Mouse (Mus musculus): Measurements from ENCODE around the gene Trim71. TPM values are rescaled to one million over a fixed set of nuclear protein-coding genes. Genes with fewer than 3 reads are reported as not detected.

The Trim71 gene
- polyA plus RNA-seq, 1 experiment from 2014 or later: 0.46 TPM

DNA sequence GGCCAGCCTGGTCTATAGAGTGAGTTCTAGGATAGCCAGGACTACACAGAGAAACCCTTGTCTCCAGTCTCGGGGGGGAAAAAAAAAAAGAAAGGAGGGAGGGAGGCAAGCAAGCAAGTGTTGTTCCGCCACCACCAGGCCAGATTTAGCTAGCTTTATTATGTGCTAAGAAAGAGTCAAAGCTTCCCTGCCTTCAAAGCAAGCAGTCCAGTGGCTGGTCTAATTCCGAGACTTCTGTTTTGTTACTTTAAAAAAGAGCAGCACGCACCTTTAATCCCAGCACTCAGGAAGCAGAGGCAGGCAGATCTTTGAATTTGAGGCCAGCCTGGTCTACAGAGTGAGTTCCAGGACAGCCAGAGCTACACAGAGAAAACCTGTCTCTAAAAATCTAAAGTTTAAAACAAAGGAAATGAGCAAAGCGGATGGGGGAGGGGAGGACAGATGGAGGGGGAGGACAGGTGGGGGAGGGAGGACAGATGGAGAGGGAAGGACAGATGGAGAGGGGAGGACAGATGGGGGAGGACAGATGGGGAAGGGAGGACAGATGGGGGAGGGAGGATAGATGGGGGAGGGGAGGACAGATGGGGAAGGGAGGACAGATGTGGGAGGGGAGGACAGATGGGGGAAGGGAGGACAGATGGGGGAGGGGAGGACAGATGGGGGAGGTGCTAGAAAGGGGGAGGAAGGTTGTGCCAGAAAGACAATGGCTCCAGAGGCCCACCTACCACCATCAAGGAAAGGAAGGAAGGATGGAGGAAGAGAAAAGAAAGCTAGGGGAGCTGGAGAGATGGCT, 4.7 kb upstream of the Trim71 start:
- Histone ChIP-seq H3K9me3 (replicated peaks; ENCODE audit: low read length) (no peaks in the 10 kb centered on the region), H3K36me3 (ENCODE audit: insufficient read depth, low read length) (no peaks in the 10 kb centered on the region), H3K9ac (ENCODE audit: low read depth, low read length) (no peak overlapping the region), H3K4me2 (ENCODE audit: low read length) (no peak overlapping the region), H3K27ac (no peak overlapping the region), H3K4me1 (replicated peaks; ENCODE audit: insufficient read depth, low read length) (no peaks in the 10 kb centered on the region), H3K27me3 (ENCODE audit: insufficient read depth, low read length) (no peaks in the 10 kb centered on the region), H3K4me3 (replicated peaks; ENCODE audit: low read depth, low read length) (no peak overlapping the region)
- TF ChIP-seq CTCF (IDR thresholded peaks at IDR 0.05; ENCODE audit: low read depth): no peak
- ATAC-seq (replicated peaks; ENCODE audit: low FRiP score, low read depth) (no peak), DNase-seq (ENCODE audit: low spot score) (no peak)
- WGBS: 97% methylated on average over 5 of the region's 5 CpGs

DNA sequence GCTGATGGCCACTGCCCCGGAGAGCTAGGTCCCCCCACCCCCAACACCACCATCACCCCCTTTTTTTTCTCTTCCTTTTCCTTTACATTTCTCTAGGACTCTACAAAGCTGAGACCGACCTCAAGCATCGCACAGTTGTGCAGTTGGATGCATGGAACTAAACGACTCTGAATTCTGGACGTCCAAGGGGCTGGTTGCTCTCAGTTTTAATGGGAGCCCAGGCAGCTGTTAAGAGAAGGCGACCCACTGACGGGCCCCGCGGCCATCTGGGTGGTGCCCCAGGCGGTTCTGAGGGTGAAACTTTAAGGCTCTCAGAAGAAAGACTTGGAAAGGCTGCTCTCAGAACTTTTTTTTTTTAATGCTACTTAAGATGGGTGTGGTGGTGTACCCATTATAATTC, 498 bp upstream of the Trim71 start:
- peak overlapping the region; percentile 99 for H3K4me2 ChIP-seq (ENCODE audit: low read length)
- peaks cover 36% of the 10 kb centered on the region for H3K27me3 ChIP-seq (ENCODE audit: insufficient read depth, low read length)
- H3K36me3 ChIP-seq (ENCODE audit: insufficient read depth, low read length): no peaks in the 10 kb centered on the region
- ATAC-seq (replicated peaks; ENCODE audit: low FRiP score, low read depth): no peak
- WGBS: 3% methylated on average over 10 of the region's 10 CpGs
- no peaks in the 10 kb centered on the region for H3K9me3 ChIP-seq (replicated peaks; ENCODE audit: low read length)
- H3K4me1 ChIP-seq (replicated peaks; ENCODE audit: insufficient read depth, low read length): peaks cover 17% of the 10 kb centered on the region; the same call in 1 of the 2 replicates
- H3K9ac ChIP-seq (ENCODE audit: low read depth, low read length): no peak overlapping the region
- no peak overlapping the region for H3K27ac ChIP-seq
- no peak for TF ChIP-seq CTCF (IDR thresholded peaks at IDR 0.05; ENCODE audit: low read depth)
- peak overlapping the region; percentile 56; the same call in 1 of the 2 replicates for H3K4me3 ChIP-seq (replicated peaks; ENCODE audit: low read depth, low read length)
- DNase-seq (ENCODE audit: low spot score): no peak

DNA sequence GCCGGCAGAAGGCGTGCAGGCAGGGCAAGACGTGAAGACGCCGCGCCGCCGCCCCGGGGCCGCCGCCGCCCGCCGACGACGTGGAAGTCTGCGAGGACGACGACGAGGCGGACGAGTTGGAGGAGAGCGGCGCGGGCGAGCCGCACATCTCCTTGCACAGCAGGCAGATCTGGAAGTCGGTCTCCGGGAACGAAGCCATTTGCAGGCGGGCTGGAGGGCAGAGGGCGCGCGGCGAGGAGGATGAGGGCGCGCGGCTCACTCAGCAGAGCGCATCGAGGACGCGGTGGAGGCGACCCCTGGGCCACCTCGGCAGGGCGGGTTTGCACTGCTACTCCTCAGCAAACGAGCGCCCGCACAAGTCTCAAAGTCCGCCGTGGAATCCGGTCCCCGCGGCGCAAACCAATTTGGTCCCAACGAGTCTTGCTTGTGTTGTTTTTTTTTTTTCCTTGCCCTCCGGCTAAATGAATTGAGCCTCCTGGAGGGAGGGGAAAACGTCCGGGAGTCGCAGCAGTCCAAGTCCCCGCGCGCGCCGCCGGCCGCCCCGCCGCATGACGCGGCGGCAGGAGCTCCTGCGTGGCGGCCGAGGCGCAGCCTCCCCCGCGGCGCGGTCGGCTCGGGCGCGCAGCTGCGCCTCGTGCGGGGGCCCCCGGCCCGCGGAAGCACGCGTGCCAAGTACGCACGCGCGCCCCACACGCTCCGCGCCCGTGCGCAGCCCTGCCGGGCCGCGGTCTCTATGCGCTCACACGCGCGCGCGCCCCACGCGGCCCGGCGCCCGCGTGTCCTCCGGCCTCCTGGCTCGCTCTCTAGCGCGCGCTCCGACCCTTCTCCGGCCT, 1.0 kb downstream of the Trim71 start:
- Histone ChIP-seq H3K27me3 (ENCODE audit: insufficient read depth, low read length) (peaks cover 39% of the 10 kb centered on the region), H3K4me2 (ENCODE audit: low read length) (peak overlapping the region; percentile 99), H3K9me3 (replicated peaks; ENCODE audit: low read length) (no peaks in the 10 kb centered on the region), H3K27ac (peak overlapping the region; percentile 63), H3K4me3 (replicated peaks; ENCODE audit: low read depth, low read length) (peak overlapping the region; percentile 56), H3K9ac (ENCODE audit: low read depth, low read length) (peak overlapping the region; percentile 65), H3K36me3 (ENCODE audit: insufficient read depth, low read length) (no peaks in the 10 kb centered on the region), H3K4me1 (replicated peaks; ENCODE audit: insufficient read depth, low read length) (peaks cover 17% of the 10 kb centered on the region; the same call in 1 of the 2 replicates)
- peak; percentile 15; the same call in 1 of the 2 replicates for ATAC-seq (replicated peaks; ENCODE audit: low FRiP score, low read depth)
- no peak for TF ChIP-seq CTCF (IDR thresholded peaks at IDR 0.05; ENCODE audit: low read depth)
- DNase-seq (ENCODE audit: low spot score): no peak
- WGBS: under 1% methylated on average over 108 of the region's 122 CpGs

DNA sequence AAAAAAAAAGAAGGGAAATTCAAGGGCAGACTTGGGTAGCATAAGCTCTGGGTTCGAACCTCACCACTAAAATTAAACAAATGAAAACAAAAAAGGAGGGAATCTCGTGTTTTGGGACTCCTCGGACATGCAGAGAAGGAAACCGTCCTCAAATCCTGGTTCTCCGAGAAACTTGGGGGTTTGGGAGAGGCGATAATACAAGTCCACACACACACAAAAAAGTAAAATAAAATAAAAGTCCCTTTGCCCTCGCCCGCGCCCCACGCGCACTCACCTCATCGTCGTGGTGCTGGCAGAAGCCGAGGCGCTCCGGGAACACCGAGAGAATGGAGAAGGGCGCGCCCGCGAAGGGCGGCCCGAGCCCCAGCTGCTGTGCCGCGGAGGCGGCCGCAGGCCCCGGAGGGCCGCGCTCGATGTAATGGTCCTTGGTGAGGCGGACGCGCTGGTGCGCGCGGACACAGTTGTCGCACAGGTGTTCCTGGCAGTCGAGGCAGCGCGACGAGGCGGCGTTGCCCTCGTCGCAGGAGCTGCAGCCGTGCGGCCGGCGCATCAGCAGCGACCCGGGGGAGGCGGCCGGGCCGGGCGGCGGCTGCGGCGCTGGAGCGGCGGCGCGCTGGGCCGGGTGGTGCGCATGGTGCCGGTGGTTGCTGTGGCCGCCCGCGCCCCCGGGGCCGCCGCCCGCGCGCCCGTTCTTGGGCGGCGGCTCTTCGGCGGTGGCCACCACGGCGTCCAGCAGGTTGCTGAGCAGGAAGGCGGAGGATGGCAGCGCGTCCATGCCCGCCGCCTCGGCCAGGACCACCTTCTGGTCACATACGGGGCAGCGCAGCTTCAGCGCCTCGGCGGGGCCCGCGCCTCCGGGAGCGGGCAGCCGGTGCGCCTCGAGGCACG, 1.9 kb downstream of the Trim71 start:
- WGBS: 1% methylated on average over 80 of the region's 101 CpGs
- peak overlapping the region; percentile 65 for H3K9ac ChIP-seq (ENCODE audit: low read depth, low read length)
- DNase-seq (ENCODE audit: low spot score): no peak
- H3K4me3 ChIP-seq (replicated peaks; ENCODE audit: low read depth, low read length): peak overlapping the region; percentile 56
- no peak overlapping the region for H3K27ac ChIP-seq
- no peaks in the 10 kb centered on the region for H3K9me3 ChIP-seq (replicated peaks; ENCODE audit: low read length)
- H3K36me3 ChIP-seq (ENCODE audit: insufficient read depth, low read length): no peaks in the 10 kb centered on the region
- TF ChIP-seq CTCF (IDR thresholded peaks at IDR 0.05; ENCODE audit: low read depth): no peak
- H3K27me3 ChIP-seq (ENCODE audit: insufficient read depth, low read length): peaks cover 39% of the 10 kb centered on the region
- peak; percentile 16; the same call in 1 of the 2 replicates for ATAC-seq (replicated peaks; ENCODE audit: low FRiP score, low read depth)
- peaks cover 17% of the 10 kb centered on the region; the same call in 1 of the 2 replicates for H3K4me1 ChIP-seq (replicated peaks; ENCODE audit: insufficient read depth, low read length)
- peak overlapping the region; percentile 99 for H3K4me2 ChIP-seq (ENCODE audit: low read length)

DNA sequence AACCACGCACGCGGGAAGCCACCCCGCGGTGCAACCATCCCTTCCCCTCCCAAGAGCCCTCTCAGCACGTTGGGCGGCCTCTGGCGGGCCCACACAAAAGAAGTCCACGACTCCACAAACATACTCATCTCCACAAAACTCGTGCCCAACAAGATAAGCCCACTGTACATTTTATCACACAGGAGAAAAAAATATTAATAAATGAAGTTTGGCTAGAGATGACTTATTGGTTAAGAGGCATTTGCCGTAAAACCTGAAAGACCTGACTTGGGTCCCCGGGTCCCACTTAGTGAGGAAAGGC, 2.5 kb downstream of the Trim71 start:
- Histone ChIP-seq H3K9me3 (replicated peaks; ENCODE audit: low read length) (no peaks in the 10 kb centered on the region), H3K4me2 (ENCODE audit: low read length) (peak overlapping the region; percentile 99), H3K36me3 (ENCODE audit: insufficient read depth, low read length) (no peaks in the 10 kb centered on the region), H3K4me3 (replicated peaks; ENCODE audit: low read depth, low read length) (peak overlapping the region; percentile 56), H3K27me3 (ENCODE audit: insufficient read depth, low read length) (peaks cover 39% of the 10 kb centered on the region), H3K4me1 (replicated peaks; ENCODE audit: insufficient read depth, low read length) (peaks cover 17% of the 10 kb centered on the region; the same call in 1 of the 2 replicates), H3K27ac (no peak overlapping the region), H3K9ac (ENCODE audit: low read depth, low read length) (no peak overlapping the region)
- TF ChIP-seq CTCF (IDR thresholded peaks at IDR 0.05; ENCODE audit: low read depth): no peak
- ATAC-seq (replicated peaks; ENCODE audit: low FRiP score, low read depth) (no peak), DNase-seq (ENCODE audit: low spot score) (no peak)
- WGBS: 5% methylated on average over 12 of the region's 12 CpGs
